Mouse (Mus musculus): ENCODE data around the gene Pim1.

DNA sequence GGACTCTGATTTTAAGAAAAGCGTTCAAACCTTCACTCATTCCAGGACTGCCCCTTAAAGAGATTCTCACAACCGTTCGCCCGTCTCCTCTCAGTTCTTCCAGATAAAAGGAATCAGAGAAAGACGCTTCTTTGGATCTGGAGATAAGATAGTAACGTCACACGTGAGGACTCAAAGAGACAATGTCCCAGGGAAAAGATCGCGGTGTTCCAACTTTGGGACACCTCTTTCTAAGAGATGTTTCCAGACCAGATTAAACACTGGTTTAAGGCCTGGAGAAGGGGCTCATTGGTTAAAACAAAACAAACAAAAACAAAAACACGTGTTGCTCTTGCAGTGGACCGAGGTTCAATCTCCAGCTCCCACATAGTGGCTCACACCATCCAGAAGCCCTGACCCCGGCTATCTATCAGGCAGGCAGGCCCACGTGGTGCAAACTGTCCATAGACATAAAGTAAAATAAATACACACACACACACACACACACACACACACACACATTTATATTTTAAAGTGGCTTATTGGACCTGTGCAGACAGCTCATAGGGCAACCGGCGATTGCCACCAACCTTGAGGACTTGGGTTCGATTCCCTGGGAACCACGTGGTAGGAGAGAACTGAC lies 25.9 kb upstream of the Pim1 start:
- TF ChIP-seq CTCF (IDR thresholded peaks at IDR 0.05; ENCODE audit: extremely low read depth, insufficient read length, insufficient replicate concordance, low read depth, low read length), result no peak
- TF ChIP-seq POLR2A (IDR thresholded peaks at IDR 0.05; ENCODE audit: low read depth, low read length), result no peak

All from small intestine, adult 2 months (tissue).